ENCODE assay signal across 9 mouse cellular contexts in genomic region chr11:52350924-52351323, GRCm38 (mm10). TPM values are rescaled to one million over a fixed set of nuclear protein-coding genes. Genes with fewer than 3 reads are reported as not detected.
DNase-seq lines count a peak whose midpoint lies in the region; ATAC-seq and TF ChIP-seq lines count a peak whose summit lies in the region.
"Had no signal": no experiment of that assay in that cellular context is flagged by ENCODE, and none has a peak within 500 bp of the region (broad histone marks: within the 10 kb centered on the region; RNA-seq: fewer than 3 reads in every experiment).

No protein-coding gene starts in this region.

- peak overlapping the region; percentile 52 for H3K4me2 ChIP-seq in liver, embryonic 12.5 days
- H3K4me2 ChIP-seq in hindbrain, embryonic 14.5 days (replicated peaks) = no peak overlapping the region
- H3K4me2 ChIP-seq: limb, embryonic 15.5 days had no signal

- peak; percentile 53 for TF ChIP-seq CTCF in gastrocnemius, adult 2 months (IDR thresholded peaks at IDR 0.05)

- ATAC-seq in liver, embryonic 12.5 days = peak; percentile 82
- ATAC-seq in hindbrain, embryonic 14.5 days (ENCODE audit: low FRiP score) = no peak

- DNase-seq in gastrocnemius, adult 2 months = peak; percentile 66
- no peak for DNase-seq in gastrocnemius, postnatal 25 days
- DNase-seq in brain, adult 2 months (ENCODE audit: low read depth, low spot score) = peak; percentile 66
- DNase-seq in heart, postnatal 14 days = peak; percentile 23 to 46
- peak; percentile 85 for DNase-seq in splenic B cell, adult 2 months (ENCODE audit: low read depth, low spot score)
- no peak for DNase-seq in right cerebral cortex, postnatal 4 days
- no peak for DNase-seq in hindbrain, embryonic 14.5 days (ENCODE audit: low spot score)

- H3K9me3 ChIP-seq in liver, embryonic 12.5 days (replicated peaks) = 0 out of 2 replicates have a peak, but pooled peaks cover 10% of the 10 kb centered on the region
- no peaks in the 10 kb centered on the region for H3K9me3 ChIP-seq in hindbrain, embryonic 14.5 days (ENCODE audit: control insufficient read depth, low read length)
- H3K9me3 ChIP-seq: limb, embryonic 15.5 days had no signal

- H3K4me1 ChIP-seq in liver, embryonic 12.5 days = peaks cover 35% of the 10 kb centered on the region
- H3K4me1 ChIP-seq in hindbrain, embryonic 14.5 days (replicated peaks; ENCODE audit: control insufficient read depth, insufficient read depth, low read length) = 0 out of 2 replicates have a peak, but pooled peaks cover 5% of the 10 kb centered on the region

- H3K36me3 ChIP-seq in liver, embryonic 12.5 days = no peaks in the 10 kb centered on the region
- H3K36me3 ChIP-seq in splenic B cell, adult 2 months (ENCODE audit: control insufficient read depth, insufficient read depth, low read length, poor library complexity, severe bottlenecking) = no peaks in the 10 kb centered on the region
- no peaks in the 10 kb centered on the region for H3K36me3 ChIP-seq in hindbrain, embryonic 14.5 days (replicated peaks; ENCODE audit: control insufficient read depth, insufficient read depth)
- H3K36me3 ChIP-seq: limb, embryonic 15.5 days had no signal

- H3K4me3 ChIP-seq in gastrocnemius, adult 2 months = peak overlapping the region; percentile 52
- H3K4me3 ChIP-seq in liver, embryonic 12.5 days = peak overlapping the region; percentile 9; the same call in 1 of the 2 replicates
- no peak overlapping the region for H3K4me3 ChIP-seq in hindbrain, embryonic 14.5 days (replicated peaks; ENCODE audit: low read length)
- H3K4me3 ChIP-seq: limb, embryonic 15.5 days had no signal

- intact Hi-C loops in gastrocnemius, adult 2 months (cut with DNase I) = loop anchor here (1.0 kb wide), 1 partner anchor 23 kb away; no protein-coding TSS in a partner anchor
- intact Hi-C loops in heart, postnatal 14 days (cut with DNase I) = loop anchor here (1.0 kb wide), 1 partner anchor 23 kb away; no protein-coding TSS in a partner anchor

- WGBS in liver, embryonic 12.5 days (ENCODE audit: insufficient replicate concordance) = 0% methylated on average over 9 of the region's 9 CpGs
- WGBS in hindbrain, embryonic 14.5 days = 3% methylated on average over 9 of the region's 9 CpGs

- peak overlapping the region; percentile 81 for H3K27ac ChIP-seq in gastrocnemius, adult 2 months
- H3K27ac ChIP-seq in liver, embryonic 12.5 days = peak overlapping the region; percentile 73
- H3K27ac ChIP-seq in hindbrain, embryonic 14.5 days = no peak overlapping the region
- H3K27ac ChIP-seq: limb, embryonic 15.5 days had no signal

- H3K27me3 ChIP-seq in liver, embryonic 12.5 days (replicated peaks) = no peaks in the 10 kb centered on the region
- no peaks in the 10 kb centered on the region for H3K27me3 ChIP-seq in splenic B cell, adult 2 months (ENCODE audit: control insufficient read depth, insufficient read depth, low read length, poor library complexity, severe bottlenecking)
- H3K27me3 ChIP-seq in hindbrain, embryonic 14.5 days (ENCODE audit: control insufficient read depth, insufficient read depth, low read length) = no peaks in the 10 kb centered on the region
- H3K27me3 ChIP-seq: limb, embryonic 15.5 days had no signal

- H3K9ac ChIP-seq in liver, embryonic 12.5 days = peak overlapping the region; percentile 50
- no peak overlapping the region for H3K9ac ChIP-seq in hindbrain, embryonic 14.5 days
- H3K9ac ChIP-seq: limb, embryonic 15.5 days had no signal

RNA-seq across cellular contexts. Expression of gene Vdac1, which starts 9.7 kb away (rescaled TPM):
- total RNA-seq in gastrocnemius, adult 2 months (2021) = 1,000 to 10,000 TPM; 1,359 to 1,549 TPM
- total RNA-seq in gastrocnemius, postnatal 25 days (2021) = 1,000 to 10,000 TPM; 1,373 to 1,455 TPM
- total RNA-seq in heart, postnatal 14 days (2021) = 100 to 1,000 TPM; 926 to 937 TPM
- 156 and 159 TPM in 2 replicates for polyA plus RNA-seq in liver, embryonic 12.5 days (2016; fragmentation: Nextera tagmentation; extraction: Ambion mirVana)
- polyA plus RNA-seq in hindbrain, embryonic 14.5 days (2014; fragmentation: Nextera tagmentation; extraction: Ambion mirVana) = 295 and 334 TPM in 2 replicates

RNA-seq across cellular contexts. Expression of gene 9530068E07Rik, which starts 45.3 kb away (rescaled TPM):
- 10 to 100 TPM; 41.5 to 48.5 TPM for total RNA-seq in gastrocnemius, adult 2 months (2021)
- total RNA-seq in gastrocnemius, postnatal 25 days (2021) = 10 to 100 TPM; 42.4 to 47.6 TPM
- total RNA-seq in heart, postnatal 14 days (2021) = 10 to 100 TPM; 87.6 to 89.3 TPM
- polyA plus RNA-seq in liver, embryonic 12.5 days (2016; fragmentation: Nextera tagmentation; extraction: Ambion mirVana) = 72.5 and 76.4 TPM in 2 replicates
- polyA plus RNA-seq in hindbrain, embryonic 14.5 days (2014; fragmentation: Nextera tagmentation; extraction: Ambion mirVana) = 138 and 152 TPM in 2 replicates

Comparison
In these comparisons a context has a peak if more than half of its experiments do, and no peak if none do; other contexts are left out.
1. DNase-seq: peak in gastrocnemius, adult 2 months (single experiment), brain, adult 2 months (single experiment), heart, postnatal 14 days (2 of 2) and splenic B cell, adult 2 months (single experiment); none in gastrocnemius, postnatal 25 days (single experiment), right cerebral cortex, postnatal 4 days (single experiment) and hindbrain, embryonic 14.5 days (single experiment).